Mouse (Mus musculus) MEL (cell line): ENCODE results near the gene Snx10.

Source experiments
- CHD1 ChIP-seq: IDR thresholded peaks from 2 replicates; pipeline ENCODE4 v1.6.1; 2012; ENCODE audit warnings: low read depth, mild to moderate bottlenecking, inconsistent platforms, low read length, improper control_type of control experiment
- CTCF ChIP-seq, 3 experiments: IDR thresholded peaks in 2 of 3; conservative IDR thresholded peaks in 1 of 3; 2 replicates each; pipeline ENCODE4 v1.5.1; 2011 to 2012; ENCODE audit warnings: low read length in 3 of 3, low read depth in 2 of 3, mild to moderate bottlenecking in 2 of 3, improper control_type of control experiment in 1 of 3, inconsistent platforms in 1 of 3, mixed read lengths in 1 of 3, moderate library complexity in 1 of 3; ENCODE audit not compliant: control insufficient read depth in 1 of 3, insufficient read depth in 1 of 3, poor library complexity in 1 of 3, severe bottlenecking in 1 of 3
- EP300 ChIP-seq, 2 experiments: IDR thresholded peaks; 2 replicates each; pipeline ENCODE4 v1.6.1; 2011; ENCODE audit warnings: improper control_type of control experiment in 2 of 2, low read length in 2 of 2, low read depth in 1 of 2, mild to moderate bottlenecking in 1 of 2
- GATA1 ChIP-seq: IDR thresholded peaks from 2 replicates; pipeline ENCODE4 v1.6.1; 2011; ENCODE audit warnings: low read depth, low read length, improper control_type of control experiment
- MXI1 ChIP-seq: IDR thresholded peaks from 2 replicates; pipeline ENCODE4 v1.6.1; 2011; ENCODE audit warnings: mild to moderate bottlenecking, low read depth, low read length, improper control_type of control experiment
- POLR2A ChIP-seq, 2 experiments: IDR thresholded peaks; 2 replicates each; pipeline ENCODE4 v1.6.1; 2011 to 2012; ENCODE audit warnings: low read length in 2 of 2, mild to moderate bottlenecking in 2 of 2, control low read depth in 1 of 2, improper control_type of control experiment in 1 of 2, low read depth in 1 of 2, moderate library complexity in 1 of 2; ENCODE audit not compliant: control insufficient read depth in 1 of 2, insufficient read depth in 1 of 2, poor library complexity in 1 of 2
- TAL1 ChIP-seq: IDR thresholded peaks from 2 replicates; pipeline ENCODE4 v1.6.1; 2012; ENCODE audit warnings: mild to moderate bottlenecking, inconsistent platforms, low read length, moderate library complexity, mixed read lengths
- TBP ChIP-seq: IDR thresholded peaks from 2 replicates; pipeline ENCODE4 v1.8.0; 2011; ENCODE audit warnings: low read depth, low read length, improper control_type of control experiment
- ZC3H11A ChIP-seq: IDR thresholded peaks from 2 replicates; pipeline ENCODE4 v1.6.1; 2012; ENCODE audit warnings: low read depth, mild to moderate bottlenecking, inconsistent platforms, low read length, improper control_type of control experiment
- ZMIZ1 ChIP-seq: IDR thresholded peaks from 2 replicates; pipeline ENCODE4 v1.6.1; 2012; ENCODE audit warnings: low read depth, mild to moderate bottlenecking, inconsistent platforms, low read length, improper control_type of control experiment, moderate library complexity

DNA sequence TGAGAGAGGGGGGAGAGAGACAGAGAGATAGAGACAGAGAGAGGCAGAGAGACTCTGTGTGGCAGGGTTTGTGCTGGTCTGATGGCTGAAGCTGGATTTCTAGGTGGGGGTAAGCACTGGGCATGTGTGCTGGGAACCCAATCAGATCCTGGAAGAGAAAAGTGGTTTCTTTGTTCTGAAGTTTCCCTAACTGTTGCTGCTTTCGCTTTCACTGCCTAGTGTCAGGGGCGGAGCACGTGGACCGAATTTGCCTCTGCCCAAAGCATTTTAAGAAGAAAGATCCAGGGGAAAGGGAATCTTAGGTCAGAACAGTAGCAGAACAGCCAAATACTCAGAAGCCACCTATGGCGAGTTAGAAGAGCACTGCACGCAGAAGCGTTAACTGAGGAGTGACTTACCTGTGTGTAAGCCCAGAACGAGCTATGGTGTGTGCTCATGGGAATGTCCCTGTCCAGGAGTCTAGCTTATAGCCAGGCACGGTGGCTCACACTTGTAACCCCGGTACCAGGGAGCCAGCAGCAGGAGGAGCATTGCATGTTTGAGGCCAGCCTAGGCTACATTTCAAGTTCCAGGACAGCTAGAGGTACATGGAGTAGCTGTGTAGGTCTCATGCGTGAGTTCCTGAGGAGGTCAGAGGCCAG is 21.6 kb downstream of the Snx10 start:
- TF ChIP-seq CHD1, result no peak
- TF ChIP-seq MXI1, result no peak
- no peak for TF ChIP-seq CTCF (IDR thresholded peaks at IDR 0.05 in 2 of 3, conservative IDR thresholded peaks at IDR 0.05 in 1 of 3; ENCODE audit: control insufficient read depth in 1 of 3, insufficient read depth in 1 of 3, low read depth in 2 of 3, low read length in 3 of 3, poor library complexity in 1 of 3, severe bottlenecking in 1 of 3)
- no peak for TF ChIP-seq POLR2A (IDR thresholded peaks at IDR 0.05; ENCODE audit: control insufficient read depth in 1 of 2, insufficient read depth in 1 of 2, low read depth in 1 of 2, low read length in 2 of 2, poor library complexity in 1 of 2)
- no peak for TF ChIP-seq EP300 (IDR thresholded peaks at IDR 0.05; ENCODE audit: low read depth in 1 of 2, low read length in 2 of 2)
- TF ChIP-seq TAL1, result no peak
- no peak for TF ChIP-seq ZMIZ1
- no peak for TF ChIP-seq ZC3H11A
- TF ChIP-seq TBP, result no peak
- TF ChIP-seq GATA1, result no peak
